Mouse (Mus musculus): ENCODE measurements around the gene Tctex1d2. TPM values are rescaled to one million over a fixed set of nuclear protein-coding genes. Genes with fewer than 3 reads are reported as not detected.

The Tctex1d2 gene
- polyA plus RNA-seq (2016; fragmentation: Nextera tagmentation; extraction: Ambion mirVana) = 31.4 and 31.9 TPM in 2 replicates

DNA sequence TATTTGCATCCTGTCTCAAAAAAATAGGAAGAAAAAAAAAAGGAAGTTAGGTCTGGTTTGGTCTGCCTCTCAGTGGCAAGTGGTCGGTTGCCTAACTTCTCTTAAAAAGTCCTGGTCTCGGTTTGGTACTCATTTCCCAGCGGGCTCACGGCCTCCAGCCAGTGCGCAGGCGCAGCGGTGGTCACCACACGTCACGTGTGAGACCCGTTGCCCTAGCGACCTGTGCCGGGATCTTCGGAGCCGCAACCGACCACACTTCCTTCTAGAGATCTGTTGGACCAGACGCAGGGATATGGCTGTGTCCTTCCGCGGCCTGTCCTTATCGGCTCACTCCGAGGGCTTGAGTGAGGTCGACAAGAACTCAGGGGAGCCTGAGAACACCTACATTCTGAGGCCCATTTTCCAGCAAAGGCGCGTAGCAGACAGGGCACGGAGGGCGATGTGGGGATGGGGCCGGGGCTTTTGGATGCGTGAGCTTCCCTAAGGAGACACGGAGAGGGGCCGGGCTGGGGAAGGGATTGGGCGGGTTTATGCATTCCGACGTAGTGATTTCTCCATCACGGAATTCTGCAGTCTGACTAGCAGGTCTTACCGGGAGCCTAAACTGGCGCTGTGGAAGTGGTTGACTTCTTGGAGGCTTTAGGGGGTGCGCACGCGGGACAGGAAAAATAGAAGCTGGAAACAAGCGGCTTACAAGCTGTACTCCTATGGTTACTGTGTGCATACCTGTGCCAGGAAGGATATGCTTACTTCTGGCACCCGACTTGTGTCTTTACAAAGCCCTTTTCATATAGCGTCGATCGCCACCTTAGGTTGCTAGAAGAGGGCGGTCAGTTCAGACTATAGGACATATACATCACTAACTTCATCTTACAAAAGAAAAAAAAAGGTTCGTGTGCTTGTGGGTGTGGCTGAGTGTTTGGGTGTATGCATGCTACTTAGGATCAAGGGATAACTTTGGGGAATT is at the start of gene Tctex1d2:
Tctex1d2 (plus strand) TSS at position 186 of the 967 bp plus-strand sequence.
- Histone ChIP-seq H3K4me3 (replicated peaks) (peak within 1 kb of the TSS; percentile 64), H3K27ac (peak within 1 kb of the TSS; percentile 96), H3K4me1 (replicated peaks) (peaks cover 3% of the 10 kb centered on the region; the same call in 1 of the 2 replicates), H3K9me3 (no peaks in the 10 kb centered on the region), H3K36me3 (no peaks in the 10 kb centered on the region), H3K4me2 (peak within 1 kb of the TSS; percentile 70), H3K9ac (replicated peaks) (peak within 1 kb of the TSS; percentile 81), H3K27me3 (no peaks in the 10 kb centered on the region)
- ATAC-seq (ENCODE audit: insufficient number of reproducible peaks, insufficient read depth, low FRiP score, low TSS enrichment, low read depth) = peak; percentile 91
- 1% methylated on average over 45 of the region's 45 CpGs for WGBS

- no peak for ATAC-seq (ENCODE audit: insufficient number of reproducible peaks, insufficient read depth, low FRiP score, low TSS enrichment, low read depth)
- WGBS = 90% methylated on average over 4 of the region's 4 CpGs
- peaks cover 77% of the 10 kb centered on the region for H3K36me3 ChIP-seq
Measured at GRCm38 (mm10) chr16:32371351-32371750, 48.2 kb upstream of the Tctex1d2 start.

GRCm38 (mm10) chr16:32379575-32379974 is 39.9 kb upstream of the Tctex1d2 start:
- no peak for ATAC-seq (ENCODE audit: insufficient number of reproducible peaks, insufficient read depth, low FRiP score, low TSS enrichment, low read depth)
- Histone ChIP-seq H3K4me2 (no peak overlapping the region), H3K9ac (replicated peaks) (no peak overlapping the region), H3K36me3 (peaks cover 94% of the 10 kb centered on the region), H3K27ac (no peak overlapping the region), H3K4me1 (replicated peaks) (no peaks in the 10 kb centered on the region), H3K4me3 (replicated peaks) (no peak overlapping the region), H3K27me3 (no peaks in the 10 kb centered on the region), H3K9me3 (no peaks in the 10 kb centered on the region)
- WGBS = 97% methylated on average over 2 of the region's 2 CpGs

More at GRCm38 (mm10) chr16:32371351-32371750, 48.2 kb upstream of the Tctex1d2 start:
- Histone ChIP-seq H3K4me1 (replicated peaks) (no peaks in the 10 kb centered on the region), H3K9me3 (no peaks in the 10 kb centered on the region), H3K27me3 (no peaks in the 10 kb centered on the region), H3K4me2 (no peak overlapping the region), H3K9ac (replicated peaks) (no peak overlapping the region), H3K27ac (no peak overlapping the region), H3K4me3 (replicated peaks) (no peak overlapping the region)

GRCm38 (mm10) chr16:32382901-32383300 is 36.6 kb upstream of the Tctex1d2 start:
- Histone ChIP-seq H3K9me3 (no peaks in the 10 kb centered on the region), H3K27ac (no peak overlapping the region), H3K36me3 (peaks cover 92% of the 10 kb centered on the region), H3K9ac (replicated peaks) (no peak overlapping the region), H3K27me3 (no peaks in the 10 kb centered on the region), H3K4me1 (replicated peaks) (no peaks in the 10 kb centered on the region), H3K4me2 (no peak overlapping the region), H3K4me3 (replicated peaks) (no peak overlapping the region)
- ATAC-seq (ENCODE audit: insufficient number of reproducible peaks, insufficient read depth, low FRiP score, low TSS enrichment, low read depth) = no peak

GRCm38 (mm10) chr16:32384885-32385284 is 34.6 kb upstream of the Tctex1d2 start:
- Histone ChIP-seq H3K4me1 (replicated peaks) (no peaks in the 10 kb centered on the region), H3K4me2 (no peak overlapping the region), H3K27me3 (no peaks in the 10 kb centered on the region), H3K27ac (no peak overlapping the region), H3K9ac (replicated peaks) (no peak overlapping the region), H3K9me3 (no peaks in the 10 kb centered on the region), H3K4me3 (replicated peaks) (no peak overlapping the region), H3K36me3 (peaks cover 78% of the 10 kb centered on the region)
- no peak for ATAC-seq (ENCODE audit: insufficient number of reproducible peaks, insufficient read depth, low FRiP score, low TSS enrichment, low read depth)
- WGBS = 91% methylated on average over 2 of the region's 2 CpGs

- no peaks in the 10 kb centered on the region for H3K4me1 ChIP-seq (replicated peaks)
- H3K4me2 ChIP-seq = no peak overlapping the region
- no peaks in the 10 kb centered on the region for H3K9me3 ChIP-seq
- H3K27ac ChIP-seq = no peak overlapping the region
- peaks cover 74% of the 10 kb centered on the region for H3K36me3 ChIP-seq
- H3K4me3 ChIP-seq (replicated peaks) = no peak overlapping the region
- ATAC-seq (ENCODE audit: insufficient number of reproducible peaks, insufficient read depth, low FRiP score, low TSS enrichment, low read depth) = no peak
- no peak overlapping the region for H3K9ac ChIP-seq (replicated peaks)
- WGBS = 92% methylated on average over 3 of the region's 3 CpGs
- no peaks in the 10 kb centered on the region for H3K27me3 ChIP-seq
Measured at GRCm38 (mm10) chr16:32386826-32387225, 32.7 kb upstream of the Tctex1d2 start.

DNA sequence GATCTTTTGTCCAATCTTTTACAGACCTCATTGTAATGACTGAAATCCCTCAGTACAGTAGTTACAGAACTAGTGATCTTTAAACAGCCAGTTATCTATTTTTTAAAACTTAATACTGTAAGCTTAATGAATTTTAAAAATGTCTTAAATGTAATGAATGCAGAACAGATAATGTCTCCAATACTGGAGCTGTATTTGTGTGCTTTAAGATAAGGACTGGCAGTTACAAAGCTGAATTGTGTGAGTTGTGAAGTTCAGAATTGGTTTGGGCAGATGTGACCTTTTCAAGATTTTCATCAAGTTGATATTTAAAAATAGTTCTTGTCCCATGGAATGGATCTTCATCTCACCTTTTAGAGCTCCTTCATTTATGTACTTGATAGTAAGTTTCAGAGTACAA is 30.5 kb upstream of the Tctex1d2 start:
- H3K4me2 ChIP-seq = no peak overlapping the region
- H3K27ac ChIP-seq = no peak overlapping the region
- no peaks in the 10 kb centered on the region for H3K4me1 ChIP-seq (replicated peaks)
- H3K9ac ChIP-seq (replicated peaks) = no peak overlapping the region
- H3K9me3 ChIP-seq = no peaks in the 10 kb centered on the region
- no peak overlapping the region for H3K4me3 ChIP-seq (replicated peaks)
- ATAC-seq (ENCODE audit: insufficient number of reproducible peaks, insufficient read depth, low FRiP score, low TSS enrichment, low read depth) = no peak
- no peaks in the 10 kb centered on the region for H3K27me3 ChIP-seq
- H3K36me3 ChIP-seq = peaks cover 65% of the 10 kb centered on the region

DNA sequence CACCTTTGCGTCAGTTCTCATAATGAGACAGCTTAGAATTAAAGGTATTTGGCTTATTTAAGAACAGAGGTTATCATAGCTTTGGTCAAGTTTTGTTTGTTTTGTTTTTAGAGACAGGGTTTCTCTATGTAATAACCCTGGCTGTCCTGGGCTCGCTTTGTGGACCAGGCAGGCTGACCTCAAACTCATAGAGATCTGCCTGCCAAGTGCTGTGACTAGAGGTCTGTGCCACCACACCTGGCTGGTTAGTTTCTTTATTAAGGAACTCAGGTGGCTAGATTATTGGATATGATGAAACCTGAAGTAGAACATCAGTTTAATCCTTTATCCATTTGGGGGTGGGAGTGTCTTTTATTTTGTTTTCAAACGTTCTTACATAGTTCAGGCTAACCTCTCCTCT is 29.7 kb upstream of the Tctex1d2 start:
- Histone ChIP-seq H3K4me1 (replicated peaks) (no peaks in the 10 kb centered on the region), H3K9ac (replicated peaks) (no peak overlapping the region), H3K4me3 (replicated peaks) (no peak overlapping the region), H3K36me3 (peaks cover 59% of the 10 kb centered on the region), H3K27ac (no peak overlapping the region), H3K9me3 (no peaks in the 10 kb centered on the region), H3K27me3 (no peaks in the 10 kb centered on the region), H3K4me2 (no peak overlapping the region)
- ATAC-seq (ENCODE audit: insufficient number of reproducible peaks, insufficient read depth, low FRiP score, low TSS enrichment, low read depth) = no peak
- 86% methylated on average over 3 of the region's 3 CpGs for WGBS

DNA sequence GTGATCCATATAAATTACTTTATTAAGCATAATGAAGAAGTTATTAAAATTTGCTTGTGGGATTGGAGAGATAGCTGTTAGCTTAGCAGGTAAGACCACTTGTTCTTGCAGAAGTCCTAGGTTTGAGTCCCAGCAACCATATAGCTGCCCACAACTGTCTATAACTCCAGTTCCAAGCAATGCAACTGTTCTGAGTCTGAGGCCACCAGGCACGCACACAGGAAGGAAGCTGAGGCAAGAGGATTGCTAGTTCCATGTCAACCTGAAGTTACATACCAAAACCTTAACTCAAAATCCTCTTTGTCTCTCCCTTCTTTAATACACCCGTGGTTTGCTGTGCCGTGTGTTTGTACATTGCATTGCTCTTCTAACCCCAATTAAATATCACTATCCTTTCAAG is 28.6 kb upstream of the Tctex1d2 start:
- Histone ChIP-seq H3K4me3 (replicated peaks) (no peak overlapping the region), H3K4me2 (no peak overlapping the region), H3K4me1 (replicated peaks) (peaks cover 2% of the 10 kb centered on the region; the same call in 1 of the 2 replicates), H3K36me3 (peaks cover 49% of the 10 kb centered on the region), H3K27ac (no peak overlapping the region), H3K27me3 (no peaks in the 10 kb centered on the region), H3K9me3 (no peaks in the 10 kb centered on the region), H3K9ac (replicated peaks) (no peak overlapping the region)
- 92% methylated on average over 3 of the region's 3 CpGs for WGBS
- no peak for ATAC-seq (ENCODE audit: insufficient number of reproducible peaks, insufficient read depth, low FRiP score, low TSS enrichment, low read depth)

DNA sequence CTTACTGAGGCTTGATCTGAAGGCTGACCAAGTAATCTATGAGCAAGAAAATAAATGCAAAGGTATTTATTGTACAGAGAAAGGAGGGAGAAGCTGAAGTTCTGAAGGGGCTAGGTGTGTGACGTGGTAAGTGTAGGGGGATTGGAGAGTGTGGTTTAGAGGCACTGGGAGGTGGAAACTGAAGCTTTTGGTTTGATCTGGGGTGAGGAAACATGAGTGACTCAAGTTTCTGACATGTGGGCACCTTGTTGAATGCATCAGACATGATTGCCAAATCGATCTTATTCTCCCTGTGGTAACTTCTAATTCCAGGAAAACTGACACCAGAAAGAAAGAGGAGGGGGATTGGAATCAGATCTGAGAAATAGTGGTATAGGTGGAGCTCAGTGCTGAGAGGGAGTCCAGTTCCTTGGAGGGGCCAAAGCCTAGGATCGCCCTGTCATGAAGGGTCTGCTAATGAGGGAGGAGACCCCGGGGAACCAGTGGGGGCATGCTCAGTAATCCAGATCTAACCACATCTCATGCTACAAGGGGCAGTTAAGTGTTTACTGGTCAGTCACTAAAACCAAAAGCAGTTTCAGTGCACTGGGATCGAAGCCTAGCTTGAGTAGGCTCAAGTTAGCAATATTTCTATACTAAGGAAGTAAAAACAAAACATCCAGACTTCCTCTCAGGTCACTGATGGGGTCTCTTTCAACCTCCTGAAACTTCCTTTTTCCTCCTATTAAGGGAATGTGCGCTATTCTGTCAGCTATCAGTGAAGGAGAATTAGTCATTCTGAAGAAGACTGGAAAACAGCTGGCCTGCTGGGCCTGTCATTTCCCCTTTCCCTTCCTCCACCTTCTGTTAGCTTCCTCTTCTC is 23.6 kb upstream of the Tctex1d2 start:
- peak overlapping the region; percentile 64; the same call in 1 of the 2 replicates for H3K27ac ChIP-seq
- no peak for ATAC-seq (ENCODE audit: insufficient number of reproducible peaks, insufficient read depth, low FRiP score, low TSS enrichment, low read depth)
- H3K9me3 ChIP-seq = no peaks in the 10 kb centered on the region
- 63% methylated on average over 6 of the region's 6 CpGs for WGBS
- H3K9ac ChIP-seq (replicated peaks) = no peak overlapping the region
- peaks cover 22% of the 10 kb centered on the region for H3K36me3 ChIP-seq
- peaks cover 5% of the 10 kb centered on the region; the same call in 1 of the 2 replicates for H3K4me1 ChIP-seq (replicated peaks)
- H3K4me3 ChIP-seq (replicated peaks) = no peak overlapping the region
- no peak overlapping the region for H3K4me2 ChIP-seq
- H3K27me3 ChIP-seq = no peaks in the 10 kb centered on the region

DNA sequence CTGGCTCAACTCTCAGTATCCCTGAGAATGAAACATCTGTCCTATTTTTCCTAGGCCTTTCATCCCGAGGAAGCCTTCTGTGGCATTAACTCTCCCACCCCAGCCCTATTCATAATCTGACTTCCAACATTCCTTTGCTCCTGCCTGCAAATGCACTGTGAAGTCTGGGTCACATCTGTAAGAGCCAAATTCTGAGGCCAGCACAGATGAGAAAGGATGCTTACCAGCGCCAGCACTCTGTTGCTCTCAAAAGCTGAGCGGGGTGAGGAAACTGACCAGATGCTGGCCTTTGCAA is 23.0 kb upstream of the Tctex1d2 start:
- no peaks in the 10 kb centered on the region for H3K27me3 ChIP-seq
- H3K27ac ChIP-seq = 0 out of 2 replicates have a peak overlapping the region, but pooled peaks have one; percentile 42
- no peak overlapping the region for H3K4me2 ChIP-seq
- no peak overlapping the region for H3K4me3 ChIP-seq (replicated peaks)
- H3K4me1 ChIP-seq (replicated peaks) = peaks cover 5% of the 10 kb centered on the region; the same call in 1 of the 2 replicates
- WGBS = 67% methylated on average over 3 of the region's 3 CpGs
- peaks cover 17% of the 10 kb centered on the region for H3K36me3 ChIP-seq
- no peak overlapping the region for H3K9ac ChIP-seq (replicated peaks)
- ATAC-seq (ENCODE audit: insufficient number of reproducible peaks, insufficient read depth, low FRiP score, low TSS enrichment, low read depth) = no peak
- no peaks in the 10 kb centered on the region for H3K9me3 ChIP-seq
